Mouse (Mus musculus) forebrain, embryonic 16.5 days (tissue): ENCODE results near the gene Rad51c. TPM values are rescaled to one million over a fixed set of nuclear protein-coding genes. Genes with fewer than 3 reads are reported as not detected.
A peak's percentile ranks its signal among the peaks of the same experiment; 100 is the strongest.
"Not testable (repeated sequence)": the region's sequence is repeated elsewhere in the genome, so short reads cannot be mapped to it uniquely, and the experiment has no call there.

Experiments
- ATAC-seq: fragments of 200-750 bp; cut with Nextera tagmentation; 2 replicates; pipeline ENCODE4 v1.8.0; 2017; ENCODE audit warnings: mild to moderate bottlenecking, moderate library complexity
- H3K27ac ChIP-seq: fragments of 300-500 bp; sonication (generic); 2 replicates; pipeline ENCODE4 v1.5.1; 2014; ENCODE audit warnings: low read length, control low read depth
- H3K27me3 ChIP-seq: fragments of 300-500 bp; sonication (generic); replicated peaks from 2 replicates; pipeline ENCODE4 v1.6.1; 2014; ENCODE audit warnings: low read length; ENCODE audit not compliant: control insufficient read depth, insufficient read depth
- H3K36me3 ChIP-seq: fragments of 300-500 bp; sonication (generic); 2 replicates; pipeline ENCODE4 v1.6.1; 2014; ENCODE audit not compliant: control insufficient read depth, insufficient read depth
- H3K4me1 ChIP-seq: fragments of 300-500 bp; sonication (generic); replicated peaks from 2 replicates; pipeline ENCODE4 v1.6.1; 2014; ENCODE audit warnings: low read length; ENCODE audit not compliant: control insufficient read depth, insufficient read depth
- H3K4me2 ChIP-seq: fragments of 300-500 bp; sonication (generic); 2 replicates; pipeline ENCODE4 v1.6.1; 2014; ENCODE audit warnings: mild to moderate bottlenecking, low read length, control low read depth
- H3K4me3 ChIP-seq: fragments of 300-500 bp; sonication (generic); replicated peaks from 2 replicates; pipeline ENCODE4 v1.5.1; 2014; ENCODE audit warnings: mild to moderate bottlenecking, low read length, control low read depth
- H3K9ac ChIP-seq: fragments of 300-500 bp; sonication (generic); replicated peaks from 2 replicates; pipeline ENCODE4 v1.6.1; 2014; ENCODE audit warnings: low read depth, low read length, control low read depth
- H3K9me3 ChIP-seq: fragments of 300-500 bp; sonication (generic); 2 replicates; pipeline ENCODE4 v1.6.1; 2016; ENCODE audit warnings: low read length; ENCODE audit not compliant: control insufficient read depth
- WGBS: fragments of 180-500 bp; shearing (Covaris S2); extraction: QIAGEN DNeasy Blood & Tissue Kit; methylation state at CpG from one replicate; pipeline ENCODE4 v1.1.7; 2014; 5-methylcytosine and 5-hydroxymethylcytosine counted together
- polyA plus RNA-seq: library from polyadenylated mRNA; unstranded; fragments of >200 nt; fragmentation: Nextera tagmentation; extraction: Ambion mirVana; gene quantifications from 2 replicates; pipeline ENCODE4 v1.2.1, GENCODE M21; 2015

Rad51c gene
- polyA plus RNA-seq, 1 experiment from 2014 or later: 7.4 TPM

DNA sequence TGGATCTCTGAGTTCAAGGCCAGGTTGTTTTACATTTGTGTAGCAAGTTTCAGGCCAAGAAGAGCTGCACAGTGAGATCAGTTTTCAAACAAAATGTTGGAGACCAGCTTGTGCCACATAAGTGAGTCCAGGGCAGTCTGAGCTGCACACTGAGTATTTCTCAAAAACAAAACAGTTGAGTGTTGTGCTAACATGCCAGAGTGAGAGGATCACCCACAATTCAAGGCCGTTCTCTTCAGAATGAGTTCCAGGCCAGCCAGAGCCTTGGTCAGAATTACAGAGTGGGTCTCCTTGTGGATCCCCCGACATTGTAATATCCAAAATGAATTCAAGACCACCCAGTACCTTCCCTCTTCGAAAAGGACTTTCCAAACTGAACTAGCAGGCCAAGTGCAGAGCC lies 41.4 kb upstream of the Rad51c start:
- peaks cover 11% of the 10 kb centered on the region; the same call in 1 of the 2 replicates for H3K4me1 ChIP-seq
- no peak overlapping the region for H3K4me3 ChIP-seq
- ATAC-seq: no peak
- no peak overlapping the region for H3K27ac ChIP-seq
- no peak overlapping the region for H3K4me2 ChIP-seq
- H3K9ac ChIP-seq: no peak overlapping the region
- no peaks in the 10 kb centered on the region for H3K27me3 ChIP-seq
- no peaks in the 10 kb centered on the region for H3K9me3 ChIP-seq
- no peaks in the 10 kb centered on the region for H3K36me3 ChIP-seq
- 89% methylated on average over 3 of the region's 3 CpGs for WGBS

DNA sequence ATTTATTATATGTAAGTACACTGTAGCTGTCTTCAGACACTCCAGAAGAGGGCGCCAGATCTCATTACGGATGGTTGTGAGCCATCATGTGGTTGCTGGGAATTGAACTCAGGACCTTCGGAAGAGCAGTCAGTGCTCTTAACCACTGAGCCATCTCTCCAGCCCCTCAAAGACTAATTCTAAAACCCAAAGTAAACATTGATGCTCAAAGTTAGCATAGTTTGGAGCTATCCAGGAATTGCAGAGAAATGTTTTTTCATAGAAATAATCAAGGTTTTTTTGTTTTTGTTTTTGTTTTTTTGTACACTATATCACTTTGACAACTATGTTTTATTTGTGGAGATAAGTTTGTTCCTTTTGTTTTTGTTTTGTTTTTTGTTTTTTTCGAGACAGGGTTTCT lies 40.8 kb upstream of the Rad51c start:
- H3K9ac ChIP-seq, H3K4me3 ChIP-seq, ATAC-seq, H3K9me3 ChIP-seq, H3K27ac ChIP-seq, H3K36me3 ChIP-seq, H3K4me2 ChIP-seq, H3K27me3 ChIP-seq: not testable (repeated sequence)
- WGBS: 94% methylated on average over 2 of the region's 4 CpGs
- H3K4me1 ChIP-seq: peaks cover 11% of the 10 kb centered on the region; the same call in 1 of the 2 replicates

DNA sequence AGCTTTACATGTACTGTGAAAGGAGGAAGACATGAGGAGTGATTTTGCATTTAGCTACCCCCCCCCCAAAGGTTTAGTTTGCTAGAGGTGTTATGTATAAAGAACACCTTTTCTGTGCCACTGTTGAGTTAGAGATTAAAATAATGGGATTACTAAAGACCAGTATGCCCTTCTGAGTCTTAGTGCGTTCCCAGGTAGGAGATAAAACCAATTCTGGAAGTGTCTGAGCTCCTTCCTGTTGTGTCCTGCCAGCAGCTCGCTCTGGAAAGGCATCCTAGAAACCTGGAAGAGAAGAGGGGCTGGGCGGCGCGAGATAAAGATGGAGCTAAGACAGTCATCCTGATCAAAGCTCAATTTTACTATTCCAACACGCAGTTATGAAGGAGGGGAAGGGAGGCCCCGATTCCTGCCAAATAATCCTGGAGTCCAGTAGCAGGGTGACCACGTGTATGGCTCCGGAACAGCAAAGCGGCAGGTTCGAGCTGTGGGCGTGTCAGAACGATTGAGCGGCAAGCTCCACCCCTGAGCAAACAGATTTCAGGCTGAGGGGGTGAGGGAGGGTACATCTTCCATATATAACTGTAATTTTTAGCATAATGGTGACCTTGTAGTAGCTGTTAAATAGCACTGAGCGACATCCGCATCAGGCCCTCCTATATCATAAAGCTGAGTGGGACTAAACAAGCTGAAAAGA lies 40.1 kb upstream of the Rad51c start:
- Histone ChIP-seq H3K27me3 (no peaks in the 10 kb centered on the region), H3K4me3 (no peak overlapping the region), H3K27ac (no peak overlapping the region), H3K4me2 (no peak overlapping the region), H3K4me1 (peaks cover 11% of the 10 kb centered on the region; the same call in 1 of the 2 replicates), H3K9me3 (no peaks in the 10 kb centered on the region), H3K9ac (no peak overlapping the region), H3K36me3 (no peaks in the 10 kb centered on the region)
- no peak for ATAC-seq
- WGBS: 9% methylated on average over 16 of the region's 16 CpGs

DNA sequence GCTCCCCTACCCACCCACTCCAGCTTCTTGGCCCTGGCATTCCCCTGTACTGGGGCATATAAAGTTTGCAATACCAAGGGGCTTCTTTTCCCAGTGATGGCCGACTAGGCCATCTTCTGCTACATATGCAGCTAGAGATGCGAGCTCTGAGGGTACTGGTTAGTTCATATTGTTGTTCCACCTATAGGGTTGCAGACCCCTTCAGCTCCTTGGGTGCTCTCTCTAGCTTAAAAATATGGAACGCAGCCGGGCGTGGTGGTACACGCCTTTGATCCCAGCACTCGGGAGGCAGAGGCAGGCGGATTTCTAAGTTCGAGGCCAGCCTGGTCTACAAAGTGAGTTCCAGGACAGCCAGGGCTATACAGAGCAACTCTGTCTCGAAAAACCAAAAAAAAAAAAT lies 39.3 kb upstream of the Rad51c start:
- not testable (repeated sequence) for H3K4me2 ChIP-seq, ATAC-seq, H3K4me3 ChIP-seq, H3K36me3 ChIP-seq, H3K27me3 ChIP-seq, H3K9ac ChIP-seq, H3K9me3 ChIP-seq, H3K27ac ChIP-seq
- WGBS: 74% methylated on average over 10 of the region's 10 CpGs
- peaks cover 11% of the 10 kb centered on the region; the same call in 1 of the 2 replicates for H3K4me1 ChIP-seq

DNA sequence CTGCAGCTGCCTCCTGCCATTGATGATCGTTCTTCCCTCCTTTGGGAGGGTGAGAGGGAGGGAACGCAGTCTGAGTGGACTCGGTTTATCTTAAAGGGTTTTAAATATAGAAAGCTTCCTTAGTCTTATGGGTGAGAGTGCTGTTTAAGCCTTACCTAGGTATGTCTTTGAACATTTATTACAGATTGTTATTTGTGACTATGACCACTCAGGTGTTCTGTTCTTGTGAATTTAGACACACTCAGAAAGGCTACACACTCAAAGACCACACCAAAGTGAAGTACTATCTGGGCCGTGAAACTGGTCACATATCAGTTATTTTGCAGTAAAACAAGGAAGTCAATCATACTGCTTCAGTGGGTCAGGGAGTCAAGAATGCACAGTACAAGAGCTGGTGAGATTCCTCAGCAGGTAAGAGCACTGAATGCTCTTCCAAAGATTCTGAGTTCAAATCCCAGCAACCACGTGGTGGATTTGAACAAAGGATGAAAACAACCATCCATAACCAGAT lies 38.7 kb upstream of the Rad51c start:
- Histone ChIP-seq H3K4me1 (peaks cover 11% of the 10 kb centered on the region; the same call in 1 of the 2 replicates), H3K4me3 (no peak overlapping the region), H3K27ac (peak overlapping the region; percentile 88), H3K4me2 (no peak overlapping the region), H3K9ac (no peak overlapping the region), H3K9me3 (no peaks in the 10 kb centered on the region), H3K36me3 (no peaks in the 10 kb centered on the region), H3K27me3 (no peaks in the 10 kb centered on the region)
- peak; percentile 84 for ATAC-seq
- WGBS: under 1% methylated on average over 5 of the region's 5 CpGs

DNA sequence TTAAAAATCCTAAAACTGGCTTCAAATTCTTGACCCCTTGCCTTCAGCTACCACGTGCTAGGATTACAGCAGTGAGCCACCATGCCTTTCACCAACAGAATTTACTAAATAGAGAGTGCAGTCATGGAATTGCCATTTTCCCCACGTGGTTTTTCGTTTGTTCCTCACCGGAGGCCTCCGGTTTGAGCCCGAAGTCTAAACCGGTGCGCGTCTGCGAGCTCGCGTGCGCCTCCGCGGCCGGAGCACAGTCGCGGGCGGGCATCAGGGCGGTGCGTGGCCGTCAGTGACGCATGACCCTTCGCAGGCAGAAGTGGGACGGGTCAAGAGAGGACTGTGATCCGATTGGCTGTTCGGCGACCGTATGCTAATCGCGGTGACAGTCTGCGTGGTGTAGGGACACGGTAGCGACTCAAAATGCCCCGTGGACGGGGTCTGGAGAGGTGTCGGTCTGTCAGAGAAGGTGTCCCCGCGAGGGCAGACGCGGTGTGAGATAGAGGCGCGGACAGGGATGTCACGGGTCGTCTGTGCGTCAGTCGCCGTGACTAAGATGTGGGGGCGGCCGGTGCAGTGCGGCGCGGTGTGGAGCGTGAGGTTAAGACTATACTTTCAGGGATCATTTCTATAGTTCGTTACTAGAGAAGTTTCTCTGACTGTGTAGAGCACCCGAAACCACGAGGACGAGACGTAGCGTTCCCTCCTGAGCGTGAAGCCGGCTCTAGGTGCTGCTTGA lies 38.1 kb upstream of the Rad51c start:
- WGBS: under 1% methylated on average over 28 of the region's 62 CpGs
- peak overlapping the region; percentile 65 for H3K4me2 ChIP-seq
- not testable (repeated sequence) for H3K36me3 ChIP-seq, H3K9me3 ChIP-seq, H3K4me1 ChIP-seq, H3K27me3 ChIP-seq
- ATAC-seq: peak; percentile 96
- peak overlapping the region; percentile 54 for H3K9ac ChIP-seq
- peak overlapping the region; percentile 46 for H3K4me3 ChIP-seq
- H3K27ac ChIP-seq: peak overlapping the region; percentile 87

DNA sequence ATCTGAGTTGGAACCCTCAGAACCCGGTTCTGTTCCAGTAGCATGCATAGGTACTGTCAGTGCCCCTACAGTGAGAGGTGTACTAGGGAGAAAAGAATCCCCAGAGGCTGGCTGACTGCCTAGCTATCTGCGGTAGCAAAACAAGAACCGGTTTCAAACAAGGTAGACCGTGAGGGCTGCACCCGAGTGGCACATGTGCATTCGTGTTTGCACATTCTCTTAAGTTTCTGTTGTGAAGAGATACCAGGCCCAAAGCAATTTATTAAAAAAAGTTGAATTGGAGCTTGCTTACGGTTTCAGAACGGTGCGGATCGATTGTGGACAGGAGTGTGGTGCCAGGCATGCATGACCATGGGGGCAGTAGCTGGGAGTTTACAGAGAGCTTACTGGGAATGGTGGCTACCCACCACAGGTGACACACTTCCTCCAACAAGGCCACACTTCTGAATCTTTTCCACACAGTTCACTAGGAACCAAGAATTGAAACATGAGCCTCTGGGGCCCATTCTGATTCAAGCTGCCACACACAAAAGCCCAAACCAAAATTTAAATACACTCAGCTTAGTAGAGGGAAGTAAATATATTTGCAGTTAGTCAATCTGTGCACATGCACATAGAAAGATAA lies 35.2 kb upstream of the Rad51c start:
- 88% methylated on average over 10 of the region's 10 CpGs for WGBS
- Histone ChIP-seq H3K9ac (no peak overlapping the region), H3K36me3 (no peaks in the 10 kb centered on the region), H3K4me2 (no peak overlapping the region), H3K27me3 (no peaks in the 10 kb centered on the region), H3K9me3 (no peaks in the 10 kb centered on the region), H3K4me1 (peaks cover 7% of the 10 kb centered on the region; the same call in 1 of the 2 replicates), H3K27ac (no peak overlapping the region), H3K4me3 (no peak overlapping the region)
- ATAC-seq: no peak

DNA sequence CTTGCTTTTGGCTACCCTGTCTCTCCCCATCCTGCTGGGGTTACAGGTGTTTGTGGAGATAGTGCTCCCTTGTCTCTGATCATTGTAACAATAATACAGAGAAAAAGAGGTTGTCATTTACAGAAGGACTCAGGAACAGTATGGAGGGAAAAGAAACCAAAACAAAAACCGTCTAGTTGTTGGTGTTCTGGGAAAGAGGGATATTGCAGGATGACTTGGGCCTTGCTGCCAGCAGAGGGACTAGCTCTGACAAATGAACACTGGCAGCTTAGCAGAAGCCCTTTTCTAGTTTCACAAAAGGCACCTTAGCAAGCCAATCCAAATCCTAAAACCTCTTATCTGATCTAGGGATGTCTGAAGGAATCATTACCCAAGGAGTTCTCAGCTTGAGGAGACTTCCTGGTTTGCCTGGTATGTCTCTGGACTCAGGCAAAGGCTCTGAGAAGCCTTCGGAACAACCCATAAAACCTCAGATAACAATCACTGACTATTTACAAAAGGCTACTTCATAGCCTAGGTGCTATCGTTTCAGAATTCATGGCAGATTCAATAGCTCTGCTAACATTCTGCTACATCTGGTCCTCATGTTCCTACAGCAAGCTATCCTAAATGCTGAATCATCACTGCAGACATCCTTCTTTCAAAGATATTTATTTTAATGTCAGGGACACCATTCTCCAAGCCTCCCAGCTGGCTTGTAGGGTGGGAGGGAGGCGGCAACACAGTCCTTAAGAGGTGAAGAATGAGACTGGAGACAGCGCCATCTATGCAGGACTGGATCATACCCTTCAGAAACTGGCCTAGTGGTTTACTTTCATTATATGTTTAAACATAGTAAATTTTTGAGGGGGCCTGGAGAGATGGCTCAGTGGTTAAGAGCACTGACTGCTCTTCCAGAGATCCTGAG lies 31.8 kb upstream of the Rad51c start:
- no peaks in the 10 kb centered on the region for H3K27me3 ChIP-seq
- H3K4me3 ChIP-seq: no peak overlapping the region
- WGBS: 73% methylated on average over 5 of the region's 5 CpGs
- no peak for ATAC-seq
- no peak overlapping the region for H3K9ac ChIP-seq
- no peak overlapping the region for H3K4me2 ChIP-seq
- no peak overlapping the region for H3K27ac ChIP-seq
- no peaks in the 10 kb centered on the region for H3K36me3 ChIP-seq
- H3K9me3 ChIP-seq: no peaks in the 10 kb centered on the region
- no peaks in the 10 kb centered on the region for H3K4me1 ChIP-seq
